Mouse (Mus musculus): Measurements from ENCODE around the gene Gm973.

Gene Gm973

DNA sequence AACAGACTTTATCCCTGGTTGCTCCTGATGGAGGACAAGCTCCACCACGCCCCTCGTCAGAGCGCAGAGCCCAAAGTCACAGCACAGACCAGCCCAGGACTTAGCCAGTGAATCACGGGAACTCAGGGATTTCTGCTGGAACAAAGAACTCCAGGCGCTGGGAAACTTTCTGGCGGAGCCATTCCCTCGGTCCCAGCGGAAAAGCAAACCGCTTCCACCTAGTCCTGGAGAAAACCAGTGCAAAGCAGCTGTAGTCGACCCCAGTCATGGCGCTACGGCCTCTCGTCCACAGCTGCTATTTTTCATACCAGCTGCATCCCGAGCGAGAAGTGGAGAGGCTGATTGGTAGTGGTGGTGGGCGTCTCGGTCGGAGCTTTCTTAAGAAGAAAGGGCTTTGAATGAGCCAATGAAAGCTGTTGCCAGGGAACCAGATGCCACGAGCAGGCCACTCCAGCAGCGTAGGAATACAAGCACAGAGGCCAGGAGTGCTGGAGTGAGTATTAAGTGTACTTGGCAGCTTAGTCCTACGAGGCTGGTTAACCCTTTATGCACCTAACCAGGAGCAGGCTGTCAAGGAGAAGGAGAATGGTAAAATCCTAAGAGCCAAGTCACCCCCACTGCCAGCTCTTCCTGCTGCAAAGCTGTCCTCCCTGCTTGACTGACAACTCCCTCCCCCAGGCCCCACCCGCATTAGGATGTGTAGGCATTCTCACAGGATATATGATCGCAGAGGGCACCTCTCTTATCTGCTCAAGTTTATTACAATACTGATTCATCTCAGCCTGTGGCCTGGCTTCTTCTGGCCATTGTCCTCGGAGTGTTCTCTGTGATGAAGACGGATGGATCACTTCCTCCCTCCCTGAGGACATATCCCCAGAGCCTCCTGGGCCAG is at the start of gene Gm973:
TSS of gene Gm973 (plus strand) at position 239 of the 892 bp plus-strand sequence.
- no peak for DNase-seq (ENCODE audit: low read depth, low spot score)
- Histone ChIP-seq H3K36me3 (ENCODE audit: control insufficient read depth, insufficient read depth, low read length, poor library complexity, severe bottlenecking) (no peaks in the 10 kb centered on the region), H3K27me3 (ENCODE audit: control insufficient read depth, insufficient read depth, low read length, poor library complexity, severe bottlenecking) (no peaks in the 10 kb centered on the region; the same call in 1 of the 2 replicates)

DNA sequence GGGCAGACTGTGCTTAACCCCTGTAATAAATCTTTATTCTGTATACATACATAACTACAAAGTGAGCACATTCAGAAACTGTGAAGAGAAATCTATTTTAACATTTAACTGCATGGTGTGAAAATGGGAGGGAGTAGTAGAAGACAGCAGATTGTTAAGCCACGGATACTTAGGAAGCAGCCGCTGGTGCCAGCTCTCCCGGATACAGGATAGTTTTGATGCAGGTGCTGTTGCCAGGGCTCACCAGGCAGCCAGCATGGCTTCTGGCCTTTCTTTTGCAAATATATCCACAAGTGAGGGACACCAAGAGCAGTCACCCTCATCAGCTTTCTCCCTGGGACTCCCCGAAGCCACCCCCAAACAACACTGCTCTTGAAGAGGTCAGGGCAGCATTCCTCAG is 46.9 kb upstream of the Gm973 start:
- H3K27me3 ChIP-seq (ENCODE audit: control insufficient read depth, insufficient read depth, low read length, poor library complexity, severe bottlenecking): no peaks in the 10 kb centered on the region
- H3K36me3 ChIP-seq (ENCODE audit: control insufficient read depth, insufficient read depth, low read length, poor library complexity, severe bottlenecking): no peaks in the 10 kb centered on the region
- no peak for DNase-seq (ENCODE audit: low read depth, low spot score)

- no peaks in the 10 kb centered on the region for H3K27me3 ChIP-seq (ENCODE audit: control insufficient read depth, insufficient read depth, low read length, poor library complexity, severe bottlenecking)
- no peaks in the 10 kb centered on the region for H3K36me3 ChIP-seq (ENCODE audit: control insufficient read depth, insufficient read depth, low read length, poor library complexity, severe bottlenecking)
- DNase-seq (ENCODE audit: low read depth, low spot score): no peak
These were observed 45.3 kb upstream of the Gm973 start for GRCm38 (mm10) chr1:59470766-59471165.

GRCm38 (mm10) chr1:59472368-59473180 is 43.5 kb upstream of the Gm973 start:
- no peaks in the 10 kb centered on the region for H3K36me3 ChIP-seq (ENCODE audit: control insufficient read depth, insufficient read depth, low read length, poor library complexity, severe bottlenecking)
- no peak for DNase-seq (ENCODE audit: low read depth, low spot score)

DNA sequence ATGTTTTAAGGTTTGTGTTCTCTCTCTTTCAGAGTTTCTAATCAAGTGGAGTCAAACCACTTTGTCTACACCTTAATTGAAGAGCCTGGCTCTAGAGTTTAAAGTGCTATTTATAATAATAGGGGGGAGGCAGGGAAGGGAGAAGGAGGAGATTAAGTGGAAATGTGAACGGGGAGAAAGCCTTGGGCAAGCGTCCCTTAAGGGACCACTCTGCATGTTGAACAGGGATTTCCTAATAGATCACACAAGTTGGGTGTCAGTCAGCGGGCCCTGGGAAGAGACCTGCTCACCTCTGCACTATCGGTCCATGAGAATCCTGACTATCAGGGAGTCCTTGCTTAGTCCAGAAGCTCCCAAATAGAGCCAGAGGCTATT is 42.9 kb upstream of the Gm973 start:
- no peaks in the 10 kb centered on the region for H3K27me3 ChIP-seq (ENCODE audit: control insufficient read depth, insufficient read depth, low read length, poor library complexity, severe bottlenecking)
- no peak for DNase-seq (ENCODE audit: low read depth, low spot score)
- H3K36me3 ChIP-seq (ENCODE audit: control insufficient read depth, insufficient read depth, low read length, poor library complexity, severe bottlenecking): no peaks in the 10 kb centered on the region

More at GRCm38 (mm10) chr1:59472368-59473180, 43.5 kb upstream of the Gm973 start:
- H3K27me3 ChIP-seq (ENCODE audit: control insufficient read depth, insufficient read depth, low read length, poor library complexity, severe bottlenecking): no peaks in the 10 kb centered on the region

GRCm38 (mm10) chr1:59475618-59476017 is 40.4 kb upstream of the Gm973 start:
- Histone ChIP-seq H3K27me3 (ENCODE audit: control insufficient read depth, insufficient read depth, low read length, poor library complexity, severe bottlenecking) (no peaks in the 10 kb centered on the region), H3K36me3 (ENCODE audit: control insufficient read depth, insufficient read depth, low read length, poor library complexity, severe bottlenecking) (no peaks in the 10 kb centered on the region)
- DNase-seq (ENCODE audit: low read depth, low spot score): no peak

GRCm38 (mm10) chr1:59478911-59479310 is 37.2 kb upstream of the Gm973 start:
- DNase-seq (ENCODE audit: low read depth, low spot score): no peak
- Histone ChIP-seq H3K36me3 (ENCODE audit: control insufficient read depth, insufficient read depth, low read length, poor library complexity, severe bottlenecking) (no peaks in the 10 kb centered on the region), H3K27me3 (ENCODE audit: control insufficient read depth, insufficient read depth, low read length, poor library complexity, severe bottlenecking) (no peaks in the 10 kb centered on the region)

- no peak for DNase-seq (ENCODE audit: low read depth, low spot score)
- no peaks in the 10 kb centered on the region for H3K36me3 ChIP-seq (ENCODE audit: control insufficient read depth, insufficient read depth, low read length, poor library complexity, severe bottlenecking)
- no peaks in the 10 kb centered on the region for H3K27me3 ChIP-seq (ENCODE audit: control insufficient read depth, insufficient read depth, low read length, poor library complexity, severe bottlenecking)
These were observed 35.1 kb upstream of the Gm973 start for GRCm38 (mm10) chr1:59480821-59481455.

GRCm38 (mm10) chr1:59481456-59482291 is 34.4 kb upstream of the Gm973 start:
- Histone ChIP-seq H3K36me3 (ENCODE audit: control insufficient read depth, insufficient read depth, low read length, poor library complexity, severe bottlenecking) (no peaks in the 10 kb centered on the region), H3K27me3 (ENCODE audit: control insufficient read depth, insufficient read depth, low read length, poor library complexity, severe bottlenecking) (no peaks in the 10 kb centered on the region)
- DNase-seq (ENCODE audit: low read depth, low spot score): peak; percentile 91

GRCm38 (mm10) chr1:59482331-59482695 is 33.8 kb upstream of the Gm973 start, which contains the start of gene Fzd7:
Gene Fzd7 (plus strand): TSS chr1:59482424.
- no peaks in the 10 kb centered on the region for H3K36me3 ChIP-seq (ENCODE audit: control insufficient read depth, insufficient read depth, low read length, poor library complexity, severe bottlenecking)
- no peaks in the 10 kb centered on the region for H3K27me3 ChIP-seq (ENCODE audit: control insufficient read depth, insufficient read depth, low read length, poor library complexity, severe bottlenecking)
- no peak for DNase-seq (ENCODE audit: low read depth, low spot score)

DNA sequence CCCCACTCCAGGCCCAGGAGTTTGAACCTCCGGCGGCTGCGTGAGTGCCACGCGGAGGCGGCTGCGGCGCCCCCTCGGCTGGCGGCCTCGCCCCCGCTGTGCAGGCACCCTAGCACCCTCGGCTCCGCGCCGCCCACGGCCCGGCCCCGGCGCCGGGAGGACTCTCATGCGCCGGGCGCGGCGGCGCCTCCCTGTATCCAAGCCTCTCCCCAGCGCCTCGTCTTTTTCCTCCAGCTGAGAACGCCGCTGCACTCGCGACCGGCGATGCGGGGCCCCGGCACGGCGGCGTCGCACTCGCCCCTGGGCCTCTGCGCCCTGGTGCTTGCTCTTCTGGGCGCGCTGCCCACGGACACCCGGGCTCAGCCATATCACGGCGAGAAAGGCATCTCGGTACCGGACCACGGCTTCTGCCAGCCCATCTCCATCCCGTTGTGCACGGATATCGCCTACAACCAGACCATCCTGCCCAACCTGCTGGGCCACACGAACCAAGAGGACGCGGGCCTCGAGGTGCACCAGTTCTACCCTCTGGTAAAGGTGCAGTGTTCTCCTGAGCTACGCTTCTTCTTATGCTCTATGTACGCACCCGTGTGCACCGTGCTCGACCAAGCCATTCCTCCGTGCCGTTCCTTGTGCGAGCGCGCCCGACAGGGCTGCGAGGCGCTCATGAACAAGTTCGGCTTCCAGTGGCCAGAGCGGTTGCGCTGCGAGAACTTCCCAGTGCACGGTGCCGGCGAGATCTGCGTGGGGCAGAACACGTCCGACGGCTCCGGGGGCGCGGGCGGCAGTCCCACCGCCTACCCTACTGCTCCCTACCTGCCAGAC is 33.2 kb upstream of the Gm973 start:
- peak; percentile 16 for DNase-seq (ENCODE audit: low read depth, low spot score)
- Histone ChIP-seq H3K27me3 (ENCODE audit: control insufficient read depth, insufficient read depth, low read length, poor library complexity, severe bottlenecking) (no peaks in the 10 kb centered on the region), H3K36me3 (ENCODE audit: control insufficient read depth, insufficient read depth, low read length, poor library complexity, severe bottlenecking) (no peaks in the 10 kb centered on the region)

DNA sequence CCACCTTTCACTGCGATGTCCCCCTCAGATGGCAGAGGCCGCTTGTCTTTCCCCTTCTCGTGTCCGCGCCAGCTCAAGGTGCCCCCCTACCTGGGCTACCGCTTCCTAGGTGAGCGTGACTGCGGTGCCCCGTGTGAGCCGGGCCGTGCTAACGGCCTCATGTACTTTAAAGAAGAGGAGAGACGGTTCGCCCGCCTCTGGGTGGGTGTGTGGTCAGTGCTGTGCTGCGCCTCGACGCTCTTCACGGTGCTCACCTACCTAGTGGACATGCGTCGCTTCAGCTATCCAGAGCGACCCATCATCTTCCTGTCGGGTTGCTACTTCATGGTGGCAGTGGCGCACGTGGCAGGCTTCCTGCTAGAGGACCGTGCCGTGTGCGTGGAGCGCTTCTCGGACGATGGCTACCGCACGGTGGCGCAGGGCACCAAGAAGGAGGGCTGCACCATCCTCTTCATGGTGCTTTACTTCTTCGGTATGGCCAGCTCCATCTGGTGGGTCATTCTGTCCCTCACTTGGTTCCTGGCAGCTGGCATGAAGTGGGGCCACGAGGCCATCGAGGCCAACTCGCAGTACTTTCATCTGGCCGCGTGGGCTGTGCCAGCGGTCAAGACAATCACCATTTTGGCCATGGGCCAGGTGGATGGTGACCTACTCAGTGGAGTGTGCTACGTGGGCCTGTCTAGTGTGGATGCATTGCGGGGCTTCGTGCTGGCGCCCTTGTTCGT is 32.4 kb upstream of the Gm973 start:
- DNase-seq (ENCODE audit: low read depth, low spot score): peak; percentile 37
- no peaks in the 10 kb centered on the region for H3K27me3 ChIP-seq (ENCODE audit: control insufficient read depth, insufficient read depth, low read length, poor library complexity, severe bottlenecking)

GRCm38 (mm10) chr1:59484314-59484713 is 31.8 kb upstream of the Gm973 start:
- H3K27me3 ChIP-seq (ENCODE audit: control insufficient read depth, insufficient read depth, low read length, poor library complexity, severe bottlenecking): no peaks in the 10 kb centered on the region
- H3K36me3 ChIP-seq (ENCODE audit: control insufficient read depth, insufficient read depth, low read length, poor library complexity, severe bottlenecking): no peaks in the 10 kb centered on the region
- DNase-seq (ENCODE audit: low read depth, low spot score): no peak

More for the DNA sequence above, 32.4 kb upstream of the Gm973 start:
- H3K36me3 ChIP-seq (ENCODE audit: control insufficient read depth, insufficient read depth, low read length, poor library complexity, severe bottlenecking): no peaks in the 10 kb centered on the region
